Mouse (Mus musculus) MEL (cell line): Measurements from ENCODE around the gene Rnd1.

Experiments used
- CTCF ChIP-seq, 3 experiments: IDR thresholded peaks in 2 of 3; conservative IDR thresholded peaks in 1 of 3; 2 replicates each; pipeline ENCODE4 v1.5.1; 2011 to 2012; ENCODE audit warnings: low read length in 3 of 3, low read depth in 2 of 3, mild to moderate bottlenecking in 2 of 3, improper control_type of control experiment in 1 of 3, inconsistent platforms in 1 of 3, mixed read lengths in 1 of 3, moderate library complexity in 1 of 3; ENCODE audit not compliant: control insufficient read depth in 1 of 3, insufficient read depth in 1 of 3, poor library complexity in 1 of 3, severe bottlenecking in 1 of 3
- EP300 ChIP-seq, 2 experiments: IDR thresholded peaks; 2 replicates each; pipeline ENCODE4 v1.6.1; 2011; ENCODE audit warnings: improper control_type of control experiment in 2 of 2, low read length in 2 of 2, low read depth in 1 of 2, mild to moderate bottlenecking in 1 of 2
- ETS1 ChIP-seq: IDR thresholded peaks from 2 replicates; pipeline ENCODE4 v1.6.1; 2012; ENCODE audit warnings: low read depth, mild to moderate bottlenecking, inconsistent platforms, low read length, improper control_type of control experiment, moderate library complexity
- MXI1 ChIP-seq: IDR thresholded peaks from 2 replicates; pipeline ENCODE4 v1.6.1; 2011; ENCODE audit warnings: mild to moderate bottlenecking, low read depth, low read length, improper control_type of control experiment
- POLR2AphosphoS5 ChIP-seq: IDR thresholded peaks from 2 replicates; pipeline ENCODE4 v1.6.1; 2012; ENCODE audit warnings: low read depth, borderline replicate concordance, mild to moderate bottlenecking, inconsistent platforms, low read length, moderate library complexity, mixed read lengths

DNA sequence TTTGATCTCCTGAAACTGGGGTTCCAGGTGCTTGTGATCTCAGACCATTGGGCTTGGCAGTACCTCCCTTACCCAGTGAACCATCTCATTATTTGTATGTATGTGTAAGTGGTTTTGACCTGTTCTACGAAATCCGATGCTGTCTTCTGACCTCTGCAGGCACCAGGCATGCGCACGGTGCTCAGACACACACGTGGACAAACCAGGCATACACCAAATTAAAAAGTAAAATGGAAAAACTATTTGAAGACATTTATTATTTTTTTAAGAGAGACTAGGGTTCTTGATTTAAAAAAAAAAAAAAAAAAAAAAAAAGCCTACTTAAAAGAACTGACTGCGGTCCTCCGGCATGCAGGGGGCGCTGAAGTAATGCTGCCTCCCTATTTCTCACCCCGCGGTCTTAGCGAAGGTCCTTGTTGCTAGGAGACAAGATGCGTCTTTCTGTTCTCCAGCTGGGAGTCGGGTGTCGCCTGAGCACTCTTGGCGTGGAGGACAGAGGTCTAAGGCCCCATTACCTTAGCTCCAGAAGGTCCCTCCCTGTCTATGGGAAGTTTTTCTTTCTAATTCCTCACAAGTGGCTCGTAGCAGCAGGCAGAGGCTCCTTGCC, 30.6 kb upstream of the Rnd1 start, which contains the start of gene Ccdc65:
- no peak for TF ChIP-seq EP300 (IDR thresholded peaks at IDR 0.05; ENCODE audit: low read depth in 1 of 2, low read length in 2 of 2)
- no peak for TF ChIP-seq POLR2AphosphoS5
- TF ChIP-seq ETS1, result no peak
- peak; percentile 44 to 86 (median 78); a peak in 5 of 6 replicates for TF ChIP-seq CTCF (IDR thresholded peaks at IDR 0.05 in 2 of 3, conservative IDR thresholded peaks at IDR 0.05 in 1 of 3; ENCODE audit: control insufficient read depth in 1 of 3, insufficient read depth in 1 of 3, low read depth in 2 of 3, low read length in 3 of 3, poor library complexity in 1 of 3, severe bottlenecking in 1 of 3)
- TF ChIP-seq MXI1, result peak; percentile 86
